Mouse (Mus musculus) hindlimb bud, embryonic 11.5 days (tissue): ENCODE results near the gene Ndufb5.
A peak's percentile ranks its signal among the peaks of the same experiment; 100 is the strongest.
"Not testable (repeated sequence)": the region's sequence is repeated elsewhere in the genome, so short reads cannot be mapped to it uniquely, and the experiment has no call there.

Experiments
- DNase-seq: peaks from one replicate; pipeline ENCODE4 v3.0.0-alpha.2; 2012; ENCODE audit warnings: low read depth, low spot score; ENCODE audit errors: extremely low spot score

Gene Ndufb5

GRCm38 (mm10) chr3:32736244-32737171 lies at the start of gene Ndufb5:
TSS of gene Ndufb5 (plus strand) at chr3:32736990.
- peak; percentile 95 for DNase-seq

- DNase-seq, result no peak
Observed at GRCm38 (mm10) chr3:32687156-32687555, 49.6 kb upstream of the Ndufb5 start.

DNA sequence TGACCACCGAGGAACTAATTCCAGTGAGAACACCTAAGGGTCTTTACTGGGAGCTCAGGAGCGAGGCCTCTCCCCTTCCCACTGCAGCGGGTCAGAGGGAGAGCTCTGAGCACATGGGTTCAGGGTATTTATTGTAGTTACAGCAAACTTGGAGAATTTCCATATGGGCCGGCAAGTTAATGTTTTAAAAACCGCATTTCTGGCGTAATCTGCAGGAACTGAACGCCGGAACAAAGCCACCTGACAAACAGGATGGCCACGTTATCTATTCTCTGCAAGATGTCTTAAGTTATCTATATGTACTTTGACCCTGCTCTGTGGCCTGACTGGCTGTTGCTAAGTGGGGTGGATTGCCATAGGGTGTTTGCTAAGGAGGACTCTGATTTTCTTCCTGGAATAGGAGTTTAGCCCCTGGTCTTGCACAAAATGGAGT lies 47.2 kb upstream of the Ndufb5 start:
- no peak for DNase-seq

- no peak for DNase-seq
Observed at GRCm38 (mm10) chr3:32690008-32690407, 46.8 kb upstream of the Ndufb5 start.

- no peak for DNase-seq
Observed at GRCm38 (mm10) chr3:32690901-32691300, 45.9 kb upstream of the Ndufb5 start.

GRCm38 (mm10) chr3:32691841-32692240 lies 44.9 kb upstream of the Ndufb5 start:
- no peak for DNase-seq

GRCm38 (mm10) chr3:32694211-32694610 lies 42.6 kb upstream of the Ndufb5 start:
- DNase-seq, result no peak

DNA sequence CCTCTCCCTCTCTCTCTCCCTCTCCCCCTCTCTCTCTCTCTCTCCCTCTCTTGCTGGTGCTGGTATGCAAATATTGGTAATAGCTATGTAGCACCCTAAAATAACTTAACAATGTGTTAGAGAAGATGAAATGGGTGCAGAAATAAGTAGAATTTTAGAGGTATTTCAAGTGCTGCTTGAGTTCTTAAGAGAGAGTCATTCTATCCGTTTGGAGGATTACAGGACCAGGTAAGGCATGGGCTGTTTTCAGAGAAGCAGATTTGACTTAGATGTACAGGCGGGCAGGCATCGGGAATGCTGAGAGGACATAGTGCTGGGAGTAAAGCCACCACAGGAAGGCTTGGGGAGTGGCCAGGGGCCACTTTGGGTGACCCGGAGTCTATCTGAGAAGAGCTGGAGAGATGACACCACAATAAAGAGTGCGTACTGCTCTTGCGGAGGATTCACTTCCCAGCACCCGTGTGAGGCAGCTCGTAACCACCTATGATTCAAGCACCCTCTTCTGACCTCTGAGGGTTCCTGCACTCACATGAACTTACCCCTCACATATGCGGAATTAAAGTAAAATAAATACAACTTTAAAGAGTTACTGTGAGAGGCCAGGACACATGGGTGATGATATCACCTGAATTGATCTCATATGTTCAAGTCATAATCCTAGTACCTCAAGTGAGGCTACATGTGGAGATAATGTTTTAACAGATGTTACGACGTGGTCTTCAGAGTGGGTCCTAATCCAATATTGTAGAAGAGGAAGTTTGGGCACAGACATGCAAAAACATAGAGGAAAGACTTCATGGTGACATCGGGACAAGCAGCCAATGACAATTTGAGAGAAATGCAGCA lies 41.8 kb upstream of the Ndufb5 start:
- DNase-seq, result no peak

DNA sequence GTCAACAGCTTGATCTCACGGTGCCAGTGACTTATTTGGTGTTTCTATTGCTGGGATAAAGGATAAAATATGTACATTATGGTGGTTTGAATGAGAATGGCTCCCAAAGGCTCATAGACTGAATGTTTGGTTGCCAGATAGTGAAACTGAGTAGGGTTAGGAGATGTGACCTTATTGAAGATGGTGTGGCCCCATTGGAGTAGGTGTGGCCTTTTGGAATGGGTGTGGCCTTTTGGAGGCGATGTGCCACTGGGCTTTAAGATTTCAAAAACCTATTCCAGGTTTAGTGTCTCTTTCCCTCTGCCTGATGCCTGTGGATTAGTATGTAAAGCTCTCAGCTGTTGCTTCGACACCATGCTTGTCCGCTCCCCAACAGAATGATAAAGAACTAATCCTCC lies 41.2 kb upstream of the Ndufb5 start:
- no peak for DNase-seq

DNA sequence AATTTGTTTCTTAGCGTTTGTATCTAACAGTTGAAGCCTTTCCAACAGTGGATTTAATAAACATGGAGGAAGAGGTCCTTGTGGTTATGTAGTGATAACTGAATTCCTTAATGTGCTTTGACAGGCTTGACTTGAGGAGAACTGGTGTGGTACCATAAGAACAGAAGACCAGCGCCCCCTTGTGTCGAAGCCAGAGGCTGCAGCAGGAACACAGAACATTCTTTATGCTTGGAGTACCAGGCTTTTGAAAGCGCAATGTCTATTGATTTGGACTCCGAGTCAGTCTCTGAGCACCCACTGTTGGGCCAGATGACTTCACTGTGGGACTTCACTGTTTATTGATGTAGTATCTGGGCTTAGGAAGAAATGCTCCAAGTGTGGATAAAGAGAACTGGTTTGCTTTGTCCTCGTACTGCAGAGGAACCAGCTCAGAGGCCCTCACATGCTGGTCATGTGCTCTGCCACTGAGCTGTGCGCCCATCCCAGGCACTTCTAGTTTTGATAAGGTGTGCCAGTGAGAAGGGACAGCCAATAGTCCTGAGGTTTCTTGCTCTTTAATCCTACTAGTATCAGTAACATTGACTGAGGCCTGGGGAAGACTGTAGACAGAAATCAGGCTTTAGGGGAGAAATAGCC lies 38.4 kb upstream of the Ndufb5 start:
- peak; percentile 60 for DNase-seq

DNA sequence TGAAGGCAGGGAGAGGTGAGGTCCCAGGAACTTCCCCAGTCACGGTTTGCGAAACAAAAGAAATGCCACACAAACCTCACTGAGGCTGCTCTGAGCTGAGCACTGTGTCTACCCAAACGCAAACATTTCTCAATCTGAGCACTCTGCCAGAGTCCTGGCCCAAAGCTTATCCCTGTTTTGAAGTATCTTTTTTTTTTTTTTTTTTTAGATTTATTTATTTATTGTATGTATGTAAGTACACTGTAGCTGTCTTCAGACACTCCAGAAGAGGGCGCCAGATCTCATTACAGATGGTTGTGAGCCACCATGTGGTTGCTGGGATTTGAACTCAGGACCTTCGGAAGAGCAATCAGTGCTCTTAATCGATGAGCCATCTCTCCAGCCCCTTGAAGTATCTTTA lies 32.8 kb upstream of the Ndufb5 start:
- not testable (repeated sequence) for DNase-seq

DNA sequence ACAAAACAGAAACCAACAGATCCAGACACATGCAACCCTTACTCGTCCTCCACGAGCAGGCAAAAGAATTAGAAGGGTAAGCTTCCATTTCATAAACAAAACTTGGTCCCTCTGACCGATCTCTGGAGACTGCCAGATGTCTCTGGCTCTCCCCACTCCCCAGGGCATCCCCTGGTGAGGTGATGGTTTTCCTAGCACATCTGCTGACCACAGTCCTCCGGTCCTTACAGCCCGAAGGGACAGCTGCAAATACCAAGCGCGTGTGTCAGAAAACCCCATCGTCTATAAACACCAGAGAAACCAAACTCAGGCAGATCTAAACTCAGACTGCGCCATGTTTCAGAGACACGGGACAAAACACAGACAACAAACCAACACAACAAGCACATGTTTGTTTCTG lies 32.2 kb upstream of the Ndufb5 start:
- DNase-seq, result not testable (repeated sequence)

DNA sequence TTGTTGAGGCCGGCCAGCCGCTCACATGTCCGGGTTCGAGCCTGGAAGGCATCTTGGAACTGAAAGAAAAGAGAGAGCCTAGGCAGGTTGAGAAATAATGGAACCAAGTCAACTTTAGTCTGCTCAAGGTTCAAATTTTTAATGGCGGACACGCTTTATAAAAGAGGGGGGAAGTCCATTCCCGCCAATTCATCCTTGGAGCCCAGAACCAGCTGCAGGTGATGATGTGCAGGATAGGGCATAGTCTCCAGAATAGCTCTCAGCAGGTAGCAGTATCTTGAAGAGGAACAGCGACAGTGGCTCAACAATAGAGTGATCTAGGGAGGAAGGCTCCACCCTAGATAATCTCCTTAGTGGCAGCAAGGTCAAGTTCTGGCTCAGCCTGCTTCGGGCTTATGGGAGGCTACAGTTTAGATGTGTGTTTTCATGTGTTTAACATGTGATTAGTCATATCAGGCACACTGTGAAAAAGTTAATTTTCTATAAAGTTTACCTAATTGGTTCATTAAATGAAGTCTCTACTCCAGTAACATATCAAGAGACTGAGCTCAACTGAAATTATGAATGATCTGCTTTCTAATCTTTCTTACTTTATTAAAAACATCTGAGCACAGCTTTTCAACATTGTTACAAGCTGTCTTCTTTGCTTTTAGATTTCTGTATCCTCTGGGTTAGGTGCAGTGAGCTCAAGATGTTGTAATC lies 31.0 kb upstream of the Ndufb5 start, which contains the start of gene Actl6a:
Actl6a (plus strand) TSS at position 652 of the 702 bp plus-strand sequence.
- not testable (repeated sequence) for DNase-seq

GRCm38 (mm10) chr3:32708052-32708367 lies 28.8 kb upstream of the Ndufb5 start:
- DNase-seq, result no peak

- peak; percentile 96 for DNase-seq
Observed at GRCm38 (mm10) chr3:32708368-32709231, 28.2 kb upstream of the Ndufb5 start.

DNA sequence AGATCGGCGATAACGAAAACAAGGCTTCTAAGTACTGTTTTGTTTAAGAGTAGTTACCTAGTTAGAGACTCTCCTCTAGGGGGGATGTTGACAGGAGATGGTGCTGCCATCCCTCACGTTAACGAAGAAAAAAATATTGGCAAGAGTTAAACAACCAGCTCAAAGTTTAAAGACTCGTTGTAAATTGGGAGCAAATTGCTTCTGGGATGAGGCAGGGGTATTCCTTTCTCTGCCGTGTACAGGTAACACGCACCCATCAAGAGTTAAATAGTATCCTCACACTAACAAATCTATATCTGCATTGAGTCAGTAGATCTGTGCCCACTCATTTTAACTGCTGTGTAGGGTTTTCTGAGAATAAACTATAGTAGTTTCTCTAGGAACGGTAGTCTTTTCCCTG lies 27.4 kb upstream of the Ndufb5 start:
- no peak for DNase-seq

DNA sequence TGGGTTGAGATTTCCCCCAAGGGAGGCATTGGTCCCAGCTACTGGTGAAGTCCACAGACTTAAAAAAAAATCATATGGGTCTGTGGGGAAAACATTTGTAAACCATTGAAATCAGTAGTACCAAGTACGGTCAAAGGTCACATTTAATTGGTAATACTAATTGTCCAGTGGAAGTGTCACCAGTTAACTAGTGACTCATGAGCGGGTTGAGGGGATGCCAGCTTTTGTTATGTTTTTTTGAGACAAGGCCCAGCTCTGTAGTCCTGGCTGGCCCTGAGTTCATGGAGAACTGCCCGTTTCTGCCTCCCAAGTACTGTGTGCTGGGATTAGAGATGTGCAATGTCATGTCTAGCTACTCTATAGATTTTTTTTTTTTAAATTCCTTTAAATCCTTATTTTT lies 23.1 kb upstream of the Ndufb5 start:
- no peak for DNase-seq

GRCm38 (mm10) chr3:32717403-32717802 lies 19.4 kb upstream of the Ndufb5 start:
- not testable (repeated sequence) for DNase-seq

DNA sequence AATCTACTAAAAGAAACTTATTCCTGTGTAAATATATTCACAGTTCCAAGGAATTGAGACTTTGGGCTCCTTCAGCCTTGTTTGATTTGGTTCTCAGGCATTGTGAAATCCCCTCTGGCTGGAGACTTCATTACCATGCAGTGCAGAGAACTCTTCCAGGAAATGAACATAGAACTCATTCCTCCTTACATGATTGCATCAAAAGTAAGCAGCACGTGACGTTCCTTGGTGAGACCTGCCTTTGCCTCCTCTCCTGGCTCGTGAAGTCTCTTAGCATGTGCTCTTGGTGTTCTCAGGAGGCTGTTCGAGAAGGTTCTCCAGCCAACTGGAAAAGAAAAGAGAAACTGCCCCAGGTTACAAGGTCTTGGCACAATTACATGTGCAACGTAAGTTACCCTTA lies 18.5 kb upstream of the Ndufb5 start:
- DNase-seq, result no peak

GRCm38 (mm10) chr3:32724191-32724590 lies 12.6 kb upstream of the Ndufb5 start:
- no peak for DNase-seq
